Mouse (Mus musculus): ENCODE data around the gene Galnt9.

GRCm38 (mm10) chr5:110555198-110555597 lies 11.0 kb downstream of the Galnt9 start:
- TF ChIP-seq CTCF (IDR thresholded peaks at IDR 0.05; ENCODE audit: low read depth, low read length) = no peak
- TF ChIP-seq GATA1 (IDR thresholded peaks at IDR 0.05; ENCODE audit: borderline replicate concordance, low read length) = no peak
- no peak for TF ChIP-seq TAL1 (conservative IDR thresholded peaks at IDR 0.05; ENCODE audit: low read depth, low read length)
- no peak for TF ChIP-seq POLR2AphosphoS5 (IDR thresholded peaks at IDR 0.05; ENCODE audit: insufficient replicate concordance, low read depth, low read length)

Measured in G1E (cell line).